Mouse (Mus musculus): Measurements from ENCODE around the gene Gna15. TPM values are rescaled to one million over a fixed set of nuclear protein-coding genes. Genes with fewer than 3 reads are reported as not detected.

Gene Gna15
- total and polyA plus RNA-seq, 2 experiments from 2014 or later: 0.63 TPM; not detected in 1

DNA sequence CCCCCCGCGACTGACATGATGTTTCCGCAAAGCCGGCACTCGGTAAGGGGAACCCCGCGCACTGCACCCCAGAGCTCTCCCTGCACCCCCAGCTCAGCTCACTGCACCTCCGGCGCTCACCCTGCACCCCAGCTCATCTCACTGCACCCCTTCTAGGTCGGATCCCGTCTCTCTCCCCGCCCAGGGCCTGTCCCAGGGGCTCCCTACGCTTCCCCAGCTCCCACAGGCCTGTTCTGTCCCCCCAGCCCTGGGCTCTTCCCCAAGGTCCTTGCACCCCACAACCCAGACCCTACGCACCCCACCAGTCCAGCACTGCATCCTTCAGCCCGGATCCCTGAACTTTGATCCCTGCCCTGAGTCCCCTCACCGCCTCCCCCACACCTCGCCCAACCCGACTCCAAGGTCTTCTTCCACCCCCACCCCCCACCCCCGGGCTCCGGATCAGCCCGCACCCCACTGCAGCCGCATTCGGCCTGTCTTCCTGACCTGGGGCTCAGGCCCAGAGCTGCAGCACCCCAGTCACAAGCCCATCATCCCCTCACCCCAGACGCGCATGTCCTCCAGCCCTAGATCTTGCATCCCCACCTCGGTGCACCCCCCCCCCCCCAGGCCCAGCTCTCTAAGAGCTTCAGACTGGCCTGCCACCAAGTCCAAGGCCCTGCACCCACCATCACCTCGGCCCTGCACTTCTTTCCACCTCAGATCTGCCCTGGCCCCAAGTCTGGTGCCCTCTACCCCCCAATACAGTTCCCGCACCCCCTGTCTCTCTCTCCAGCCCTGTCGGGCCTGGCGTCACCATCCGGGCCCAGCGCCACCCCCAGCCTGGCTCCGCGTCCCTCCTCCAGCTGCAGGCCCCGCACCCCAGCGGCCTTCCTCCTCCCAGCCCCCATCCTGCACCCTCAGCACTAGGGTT is 35.9 kb upstream of the Gna15 start:
- DNase-seq (ENCODE audit: low spot score) (peak; percentile 47), ATAC-seq (ENCODE audit: insufficient read depth, low read depth) (peak; percentile 28)
- 0% methylated on average over 29 of the region's 36 CpGs for WGBS
- peaks cover 16% of the 10 kb centered on the region for H3K36me3 ChIP-seq (replicated peaks; ENCODE audit: control insufficient read depth, insufficient read depth, low read length)
- peak overlapping the region; percentile 97 for H3K4me3 ChIP-seq (ENCODE audit: low read depth, low read length)
- H3K9me3 ChIP-seq (replicated peaks; ENCODE audit: control insufficient read depth, low read length): no peaks in the 10 kb centered on the region
- H3K27ac ChIP-seq (ENCODE audit: low read depth): peak overlapping the region; percentile 95
- H3K9ac ChIP-seq (replicated peaks; ENCODE audit: low read depth, low read length): peak overlapping the region; percentile 95
- H3K4me2 ChIP-seq (ENCODE audit: low read depth, low read length): peak overlapping the region; percentile 93
- no peak for TF ChIP-seq EP300 (IDR thresholded peaks at IDR 0.05; ENCODE audit: low read depth)
- no peak for TF ChIP-seq CTCF (IDR thresholded peaks at IDR 0.05; ENCODE audit: low read depth)
- no peaks in the 10 kb centered on the region for H3K27me3 ChIP-seq (ENCODE audit: control insufficient read depth, insufficient read depth, low read length)
- H3K4me1 ChIP-seq (ENCODE audit: control insufficient read depth, insufficient read depth): peaks cover 23% of the 10 kb centered on the region

DNA sequence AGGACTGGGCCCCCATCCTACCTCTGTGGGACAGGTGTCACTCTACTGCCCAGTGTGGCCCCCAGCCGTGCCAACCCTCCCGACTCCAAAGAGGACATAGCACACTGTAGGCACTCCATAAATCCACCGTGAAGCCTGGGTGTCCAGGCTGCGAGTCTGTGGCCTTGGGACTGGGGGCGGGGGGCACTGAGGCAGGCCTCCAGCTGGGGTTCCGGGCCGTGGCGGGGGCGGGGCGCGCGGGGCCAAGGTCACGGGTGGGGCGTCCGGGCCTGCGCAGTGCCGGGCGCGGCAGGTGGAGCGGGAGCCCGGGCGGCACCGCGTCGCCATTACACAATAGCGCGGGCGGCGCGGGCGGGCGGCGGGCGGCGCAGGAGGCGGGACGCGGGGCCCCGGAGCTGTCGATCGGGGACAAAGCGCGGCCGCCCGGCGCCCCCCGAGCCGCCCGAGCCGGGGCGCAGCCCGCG is 35.2 kb upstream of the Gna15 start, which contains the start of gene Aes:
Gene Aes, plus strand, starts transcription at position 326 of the 464 bp plus-strand sequence.
- no peak for TF ChIP-seq EP300 (IDR thresholded peaks at IDR 0.05; ENCODE audit: low read depth)
- Histone ChIP-seq H3K27me3 (ENCODE audit: control insufficient read depth, insufficient read depth, low read length) (no peaks in the 10 kb centered on the region), H3K27ac (ENCODE audit: low read depth) (peak within 1 kb of the TSS; percentile 95), H3K4me2 (ENCODE audit: low read depth, low read length) (peak within 1 kb of the TSS; percentile 93), H3K4me3 (ENCODE audit: low read depth, low read length) (peak within 1 kb of the TSS; percentile 97), H3K4me1 (ENCODE audit: control insufficient read depth, insufficient read depth) (peaks cover 17% of the 10 kb centered on the region), H3K9me3 (replicated peaks; ENCODE audit: control insufficient read depth, low read length) (no peaks in the 10 kb centered on the region), H3K36me3 (replicated peaks; ENCODE audit: control insufficient read depth, insufficient read depth, low read length) (peaks cover 11% of the 10 kb centered on the region; the same call in 1 of the 2 replicates), H3K9ac (replicated peaks; ENCODE audit: low read depth, low read length) (peak within 1 kb of the TSS; percentile 95)
- peak; percentile 43 for DNase-seq (ENCODE audit: low spot score)
- WGBS: under 1% methylated on average over 30 of the region's 53 CpGs
- peak; percentile 70 for ATAC-seq (ENCODE audit: insufficient read depth, low read depth)

DNA sequence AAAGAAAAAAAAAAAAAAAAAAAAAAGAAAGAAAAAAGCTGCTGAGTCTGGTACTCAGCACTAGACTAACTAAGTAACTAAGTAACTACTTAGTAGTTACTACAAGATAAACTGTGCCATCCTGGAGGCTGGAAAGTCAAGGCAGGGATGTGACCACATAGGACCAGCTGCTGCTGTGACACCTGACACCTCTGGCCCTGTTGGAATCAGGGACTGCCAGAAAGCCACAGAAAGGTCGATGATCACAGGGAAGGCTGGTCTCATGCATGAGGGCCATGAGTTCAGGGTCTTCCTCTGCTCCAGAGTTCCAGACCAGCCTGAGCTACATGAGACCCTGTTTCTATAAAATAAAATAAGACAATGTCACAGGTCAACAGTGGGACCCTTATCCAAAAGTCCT is 33.5 kb upstream of the Gna15 start:
- TF ChIP-seq EP300 (IDR thresholded peaks at IDR 0.05; ENCODE audit: low read depth) (no peak), CTCF (IDR thresholded peaks at IDR 0.05; ENCODE audit: low read depth) (no peak)
- DNase-seq (ENCODE audit: low spot score) (no peak), ATAC-seq (ENCODE audit: insufficient read depth, low read depth) (no peak)
- Histone ChIP-seq H3K27me3 (ENCODE audit: control insufficient read depth, insufficient read depth, low read length) (no peaks in the 10 kb centered on the region), H3K36me3 (replicated peaks; ENCODE audit: control insufficient read depth, insufficient read depth, low read length) (peaks cover 8% of the 10 kb centered on the region; the same call in 1 of the 2 replicates), H3K4me1 (ENCODE audit: control insufficient read depth, insufficient read depth) (0 out of 2 replicates have a peak, but pooled peaks cover 4% of the 10 kb centered on the region), H3K4me2 (ENCODE audit: low read depth, low read length) (no peak overlapping the region), H3K27ac (ENCODE audit: low read depth) (no peak overlapping the region), H3K9ac (replicated peaks; ENCODE audit: low read depth, low read length) (no peak overlapping the region), H3K4me3 (ENCODE audit: low read depth, low read length) (no peak overlapping the region), H3K9me3 (replicated peaks; ENCODE audit: control insufficient read depth, low read length) (no peaks in the 10 kb centered on the region)
- WGBS: 41% methylated on average over 1 of the region's 1 CpGs

DNA sequence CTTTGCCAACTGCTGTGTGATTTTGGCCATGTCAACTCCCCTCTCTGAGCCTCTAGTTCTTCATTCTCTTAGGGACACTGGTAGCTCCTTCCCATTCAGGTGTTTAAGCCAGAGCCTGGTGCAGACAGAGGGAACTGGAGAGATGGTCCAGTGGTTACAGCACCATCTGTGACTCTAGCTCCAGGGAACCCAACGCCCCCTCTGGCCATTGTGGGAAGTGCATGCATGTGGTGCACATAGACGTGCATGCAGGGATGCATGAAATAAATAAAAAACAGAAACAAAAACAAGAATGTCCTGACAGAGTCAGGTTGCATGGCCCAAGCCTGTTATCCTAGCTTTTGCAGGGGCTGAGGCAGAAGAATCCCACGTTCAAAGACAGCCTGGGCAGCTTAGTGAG is 32.3 kb upstream of the Gna15 start:
- DNase-seq (ENCODE audit: low spot score) (no peak), ATAC-seq (ENCODE audit: insufficient read depth, low read depth) (no peak)
- H3K4me2 ChIP-seq (ENCODE audit: low read depth, low read length): no peak overlapping the region
- no peaks in the 10 kb centered on the region for H3K4me1 ChIP-seq (ENCODE audit: control insufficient read depth, insufficient read depth)
- WGBS: 66% methylated on average over 3 of the region's 3 CpGs
- no peaks in the 10 kb centered on the region for H3K36me3 ChIP-seq (replicated peaks; ENCODE audit: control insufficient read depth, insufficient read depth, low read length)
- H3K4me3 ChIP-seq (ENCODE audit: low read depth, low read length): no peak overlapping the region
- H3K9me3 ChIP-seq (replicated peaks; ENCODE audit: control insufficient read depth, low read length): no peaks in the 10 kb centered on the region
- H3K27ac ChIP-seq (ENCODE audit: low read depth): no peak overlapping the region
- H3K9ac ChIP-seq (replicated peaks; ENCODE audit: low read depth, low read length): no peak overlapping the region
- no peak for TF ChIP-seq EP300 (IDR thresholded peaks at IDR 0.05; ENCODE audit: low read depth)
- 0 out of 2 replicates have a peak, but pooled peaks have one; percentile 25 for TF ChIP-seq CTCF (IDR thresholded peaks at IDR 0.05; ENCODE audit: low read depth)
- H3K27me3 ChIP-seq (ENCODE audit: control insufficient read depth, insufficient read depth, low read length): no peaks in the 10 kb centered on the region

DNA sequence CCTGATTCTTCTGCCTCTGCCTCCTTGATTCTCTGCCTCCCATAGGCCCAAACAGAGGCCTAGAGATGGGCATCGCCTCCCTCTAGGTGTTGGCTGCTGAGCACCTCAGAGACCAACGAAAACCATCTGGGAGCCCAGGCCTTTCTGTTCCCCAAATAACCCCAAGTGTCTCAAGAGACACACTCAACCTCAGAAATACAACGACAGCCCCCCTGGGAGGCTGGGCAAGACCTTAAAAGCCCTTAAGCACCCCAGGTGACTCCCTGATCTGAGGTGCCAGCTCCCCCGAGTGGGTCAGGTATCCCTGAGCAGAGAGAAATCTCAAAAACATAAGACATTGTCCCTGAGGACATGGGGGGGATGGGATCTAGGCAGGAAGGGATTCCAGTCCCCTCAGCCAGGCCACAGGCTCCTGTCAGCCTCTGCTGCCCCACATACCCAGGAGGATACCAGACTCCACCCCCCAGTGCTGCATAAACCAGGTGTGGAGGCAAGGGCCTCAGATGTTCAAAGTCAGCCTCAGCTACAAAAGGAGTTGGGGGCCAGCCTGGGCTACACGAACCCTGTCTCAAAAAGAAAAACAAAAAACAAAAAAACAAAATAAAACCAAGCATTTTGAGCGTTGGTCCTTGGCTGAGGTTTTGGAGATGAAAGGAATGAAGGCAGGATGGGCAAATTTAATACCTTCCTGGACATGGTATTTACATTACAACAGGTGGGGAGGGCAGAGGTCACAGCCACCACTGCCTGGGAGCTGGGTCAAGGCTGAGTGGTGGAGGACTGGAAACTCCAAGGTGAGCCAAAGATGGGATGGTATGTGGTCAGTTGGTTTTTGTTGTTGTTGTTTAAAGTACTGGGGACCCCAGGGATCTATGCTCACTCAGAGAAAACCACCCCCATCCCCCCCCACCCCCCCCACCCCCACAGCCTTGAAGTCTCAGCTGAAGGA is 30.1 kb upstream of the Gna15 start:
- Histone ChIP-seq H3K9ac (replicated peaks; ENCODE audit: low read depth, low read length) (no peak overlapping the region), H3K4me1 (ENCODE audit: control insufficient read depth, insufficient read depth) (no peaks in the 10 kb centered on the region), H3K4me3 (ENCODE audit: low read depth, low read length) (no peak overlapping the region), H3K27ac (ENCODE audit: low read depth) (no peak overlapping the region), H3K4me2 (ENCODE audit: low read depth, low read length) (no peak overlapping the region), H3K27me3 (ENCODE audit: control insufficient read depth, insufficient read depth, low read length) (no peaks in the 10 kb centered on the region), H3K9me3 (replicated peaks; ENCODE audit: control insufficient read depth, low read length) (no peaks in the 10 kb centered on the region), H3K36me3 (replicated peaks; ENCODE audit: control insufficient read depth, insufficient read depth, low read length) (no peaks in the 10 kb centered on the region)
- WGBS: 74% methylated on average over 6 of the region's 6 CpGs
- no peak for ATAC-seq (ENCODE audit: insufficient read depth, low read depth)
- no peak for DNase-seq (ENCODE audit: low spot score)
- TF ChIP-seq EP300 (IDR thresholded peaks at IDR 0.05; ENCODE audit: low read depth) (no peak), CTCF (IDR thresholded peaks at IDR 0.05; ENCODE audit: low read depth) (no peak)
